Mouse (Mus musculus) macrophage (primary cell): ENCODE data around the gene Acvr1b. TPM values are rescaled to one million over a fixed set of nuclear protein-coding genes. Genes with fewer than 3 reads are reported as not detected.

Experiments
- H3K27ac ChIP-seq: fragments of 350-480 bp; formaldehyde crosslinking; 2 replicates; pipeline ENCODE4 v1.9.0; 2021
- H3K36me3 ChIP-seq: fragments of 350-480 bp; formaldehyde crosslinking; 2 replicates; pipeline ENCODE4 v1.9.0; 2021; ENCODE audit errors: inconsistent target
- H3K4me3 ChIP-seq: fragments of 350-480 bp; formaldehyde crosslinking; 2 replicates; pipeline ENCODE4 v1.9.0; 2021; ENCODE audit errors: inconsistent target
- H3K79me2 ChIP-seq: fragments of 350-480 bp; formaldehyde crosslinking; 2 replicates; pipeline ENCODE4 v1.9.0; 2021; ENCODE audit errors: inconsistent target
- WGBS: methylation state at CpG from one replicate; pipeline ENCODE4 v1.1.7; 2026; ENCODE audit warnings: inconsistent platforms; ENCODE audit not compliant: missing documents; 5-methylcytosine and 5-hydroxymethylcytosine counted together
- polyA plus RNA-seq: library from polyadenylated mRNA; stranded (reverse); fragments of 250-400 nt; gene quantifications from 3 replicates; pipeline ENCODE4 v1.2.4, GENCODE M21; 2018; ENCODE audit warnings: inconsistent platforms

Gene Acvr1b
- polyA plus RNA-seq, 1 experiment from 2014 or later = 13.7 TPM

GRCm38 (mm10) chr15:101160128-101160527, 13.7 kb upstream of the Acvr1b start:
- no peaks in the 10 kb centered on the region for H3K36me3 ChIP-seq
- H3K27ac ChIP-seq = peak overlapping the region; percentile 66
- 25% methylated on average over 1 of the region's 1 CpGs for WGBS
- H3K4me3 ChIP-seq = no peak overlapping the region
- H3K79me2 ChIP-seq = no peaks in the 10 kb centered on the region

GRCm38 (mm10) chr15:101160591-101160990, 13.3 kb upstream of the Acvr1b start:
- WGBS = 64% methylated on average over 7 of the region's 7 CpGs
- H3K79me2 ChIP-seq = no peaks in the 10 kb centered on the region
- no peak overlapping the region for H3K4me3 ChIP-seq
- no peaks in the 10 kb centered on the region for H3K36me3 ChIP-seq
- H3K27ac ChIP-seq = no peak overlapping the region

DNA sequence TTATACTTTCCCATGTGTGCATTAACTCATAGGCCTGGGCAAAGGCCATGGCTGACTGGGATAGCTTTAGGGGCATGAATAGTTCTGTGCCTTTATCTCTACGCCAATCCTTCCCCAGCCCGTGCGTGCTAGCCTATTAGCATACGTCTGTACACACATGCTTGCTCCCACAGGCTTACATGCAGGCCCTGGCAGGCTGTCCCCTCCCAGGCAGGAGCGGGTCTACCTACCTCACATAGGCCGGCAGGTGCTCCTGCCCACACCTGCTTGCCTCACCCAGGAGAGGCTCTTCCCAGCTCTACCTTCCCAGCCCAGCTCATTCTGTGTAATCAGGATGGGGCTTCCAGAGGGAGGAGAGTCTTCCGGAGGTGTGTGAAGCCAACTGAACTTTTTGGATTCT, 12.3 kb upstream of the Acvr1b start:
- H3K79me2 ChIP-seq = no peaks in the 10 kb centered on the region
- no peaks in the 10 kb centered on the region for H3K36me3 ChIP-seq
- WGBS = 97% methylated on average over 7 of the region's 7 CpGs
- H3K27ac ChIP-seq = no peak overlapping the region
- H3K4me3 ChIP-seq = no peak overlapping the region

DNA sequence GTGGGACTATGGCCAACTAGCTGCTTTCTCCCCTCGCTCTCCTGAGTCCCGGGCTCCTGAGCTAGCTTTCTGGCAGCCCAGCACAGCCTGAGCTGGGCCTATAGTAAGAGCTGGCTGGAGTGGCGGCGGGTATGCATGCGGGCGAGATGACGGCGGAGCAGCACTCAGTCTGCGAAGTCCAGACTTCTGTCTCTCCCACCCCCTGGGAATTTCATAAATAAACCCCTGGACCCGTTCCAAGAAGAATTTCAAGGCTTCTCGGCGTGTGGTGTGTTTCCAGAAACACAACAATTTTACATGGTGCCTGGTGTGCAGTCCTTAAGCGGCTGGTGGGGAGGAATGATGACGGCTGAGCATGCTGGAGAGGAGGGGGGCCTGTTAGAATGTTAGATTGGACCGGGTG, 10.8 kb upstream of the Acvr1b start:
- Histone ChIP-seq H3K4me3 (no peak overlapping the region), H3K27ac (no peak overlapping the region), H3K79me2 (no peaks in the 10 kb centered on the region), H3K36me3 (no peaks in the 10 kb centered on the region)
- WGBS = 95% methylated on average over 15 of the region's 15 CpGs

- 90% methylated on average over 5 of the region's 5 CpGs for WGBS
- Histone ChIP-seq H3K36me3 (no peaks in the 10 kb centered on the region), H3K4me3 (no peak overlapping the region), H3K79me2 (no peaks in the 10 kb centered on the region), H3K27ac (no peak overlapping the region)
These were observed 10.0 kb upstream of the Acvr1b start for GRCm38 (mm10) chr15:101163854-101164253.

DNA sequence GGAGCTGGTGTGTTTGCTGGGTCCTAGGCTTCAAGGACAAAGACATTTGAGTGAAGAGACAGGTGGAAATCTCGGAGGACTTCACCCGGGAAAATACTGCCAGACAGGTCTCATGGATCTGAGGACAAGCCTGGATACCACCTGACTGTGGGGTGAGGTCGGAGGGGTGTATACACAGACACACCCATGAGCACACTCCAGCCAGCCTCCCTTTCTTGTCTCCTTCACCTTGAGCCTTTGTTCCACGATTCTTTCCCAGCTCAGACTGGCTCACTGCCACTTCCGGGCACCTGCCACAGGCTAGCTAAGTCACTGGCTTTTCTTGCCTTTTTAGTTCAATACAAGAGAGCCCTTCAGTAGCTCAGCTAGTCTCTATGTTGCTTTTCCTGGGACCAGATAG, 9.6 kb upstream of the Acvr1b start:
- no peaks in the 10 kb centered on the region for H3K79me2 ChIP-seq
- H3K4me3 ChIP-seq = no peak overlapping the region
- H3K36me3 ChIP-seq = no peaks in the 10 kb centered on the region
- H3K27ac ChIP-seq = no peak overlapping the region
- 90% methylated on average over 5 of the region's 5 CpGs for WGBS

GRCm38 (mm10) chr15:101165658-101166437, 8.0 kb upstream of the Acvr1b start:
- Histone ChIP-seq H3K27ac (no peak overlapping the region), H3K79me2 (no peaks in the 10 kb centered on the region), H3K36me3 (no peaks in the 10 kb centered on the region), H3K4me3 (no peak overlapping the region)
- WGBS = 63% methylated on average over 16 of the region's 16 CpGs

GRCm38 (mm10) chr15:101167553-101167952, 6.3 kb upstream of the Acvr1b start:
- 85% methylated on average over 7 of the region's 11 CpGs for WGBS

DNA sequence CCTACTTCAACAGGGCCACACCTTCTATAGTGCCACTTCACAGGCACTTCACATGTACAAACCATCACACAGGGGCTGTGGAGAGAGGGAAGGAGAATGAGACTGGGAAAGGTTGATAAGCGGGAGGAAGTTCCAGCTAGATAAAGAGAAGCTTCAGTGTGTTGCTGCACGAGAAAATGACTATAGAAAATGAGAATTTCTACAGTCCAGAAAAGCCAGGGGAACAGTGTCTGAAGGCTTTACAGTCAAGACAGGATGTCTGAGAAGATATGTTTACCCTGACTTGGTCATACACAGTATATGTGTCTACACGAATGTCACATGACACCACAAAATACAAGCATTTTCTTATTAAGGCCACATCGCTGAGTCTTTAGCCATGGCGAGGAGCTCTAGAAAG, 4.0 kb upstream of the Acvr1b start:
- no peak overlapping the region for H3K4me3 ChIP-seq
- WGBS = 84% methylated on average over 5 of the region's 5 CpGs
- H3K36me3 ChIP-seq = no peaks in the 10 kb centered on the region
- no peak overlapping the region for H3K27ac ChIP-seq
- peaks cover 7% of the 10 kb centered on the region for H3K79me2 ChIP-seq

More at GRCm38 (mm10) chr15:101167553-101167952, 6.3 kb upstream of the Acvr1b start:
- H3K79me2 ChIP-seq = no peaks in the 10 kb centered on the region
- H3K36me3 ChIP-seq = no peaks in the 10 kb centered on the region
- H3K4me3 ChIP-seq = no peak overlapping the region
- no peak overlapping the region for H3K27ac ChIP-seq

GRCm38 (mm10) chr15:101170413-101170980, 3.4 kb upstream of the Acvr1b start:
- Histone ChIP-seq H3K36me3 (no peaks in the 10 kb centered on the region), H3K27ac (no peak overlapping the region), H3K79me2 (peaks cover 13% of the 10 kb centered on the region), H3K4me3 (no peak overlapping the region)
- 96% methylated on average over 10 of the region's 10 CpGs for WGBS

GRCm38 (mm10) chr15:101171272-101171671, 2.6 kb upstream of the Acvr1b start:
- WGBS = 94% methylated on average over 4 of the region's 4 CpGs
- H3K27ac ChIP-seq = no peak overlapping the region
- no peak overlapping the region for H3K4me3 ChIP-seq
- no peaks in the 10 kb centered on the region for H3K36me3 ChIP-seq
- peaks cover 21% of the 10 kb centered on the region for H3K79me2 ChIP-seq

- Histone ChIP-seq H3K79me2 (peaks cover 28% of the 10 kb centered on the region), H3K36me3 (no peaks in the 10 kb centered on the region), H3K4me3 (no peak overlapping the region), H3K27ac (no peak overlapping the region)
- 100% methylated on average over 2 of the region's 2 CpGs for WGBS
These were observed 1.9 kb upstream of the Acvr1b start for GRCm38 (mm10) chr15:101172016-101172415.

DNA sequence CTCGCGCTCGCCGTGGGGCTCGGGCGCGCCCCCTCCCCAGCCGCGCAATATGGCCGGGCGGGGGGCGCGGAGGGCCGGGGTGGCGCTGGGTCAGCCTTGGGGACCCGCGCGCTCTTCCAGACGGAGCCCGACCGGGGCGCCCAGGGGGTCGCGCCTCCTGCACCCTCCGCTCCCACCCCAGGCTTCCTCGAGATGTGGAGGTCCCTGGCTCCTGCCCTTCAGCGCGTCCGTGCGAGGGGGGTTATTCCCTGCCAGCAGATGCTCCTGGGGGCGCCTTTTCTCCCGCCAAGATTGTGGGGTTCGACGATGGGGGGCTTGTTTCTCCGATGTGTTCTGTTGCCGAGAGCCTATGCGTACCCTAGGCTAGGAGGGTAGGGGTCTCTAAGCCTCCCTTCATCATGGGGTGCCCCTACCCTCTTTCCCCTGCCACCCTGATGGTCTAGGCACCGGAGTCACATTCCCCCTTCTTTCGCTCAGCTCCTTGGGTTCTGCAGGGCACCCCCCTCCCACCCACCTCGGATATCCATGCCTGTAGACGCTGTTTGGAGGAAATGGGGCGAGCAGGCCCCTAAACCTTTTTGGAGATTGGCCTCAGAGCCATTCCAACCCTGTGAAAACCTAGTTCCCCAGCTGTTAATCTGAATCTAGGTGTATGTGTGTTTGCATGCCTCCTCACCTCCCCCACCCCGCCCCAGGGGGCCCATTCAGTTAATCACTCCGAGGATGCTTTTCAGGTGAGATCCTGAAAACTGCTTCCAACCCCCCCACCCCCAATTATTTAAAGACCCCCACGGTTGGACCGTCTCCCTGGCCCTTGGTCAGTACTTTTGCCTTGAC, 645 bp downstream of the Acvr1b start:
- no peaks in the 10 kb centered on the region for H3K36me3 ChIP-seq
- 0 out of 2 replicates have a peak overlapping the region, but pooled peaks have one; percentile 17 for H3K27ac ChIP-seq
- peak overlapping the region; percentile 69 for H3K4me3 ChIP-seq
- 1% methylated on average over 44 of the region's 46 CpGs for WGBS
- H3K79me2 ChIP-seq = peaks cover 53% of the 10 kb centered on the region

DNA sequence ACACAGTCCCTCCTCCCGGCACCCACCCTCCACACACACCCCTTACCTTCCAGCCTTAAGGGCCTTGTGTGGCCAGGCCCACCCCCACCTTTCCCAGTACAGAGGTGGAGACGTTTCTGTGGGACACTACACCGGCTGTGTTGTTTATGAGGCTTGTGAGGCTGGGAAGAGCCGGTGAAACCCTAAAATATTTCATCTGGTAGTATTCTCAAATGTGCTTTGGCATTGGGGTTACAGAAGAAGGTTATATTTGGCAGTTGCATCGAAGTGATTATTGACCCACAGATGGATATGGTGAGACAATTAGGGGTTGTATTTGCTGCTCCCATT, 1.2 kb downstream of the Acvr1b start:
- Histone ChIP-seq H3K79me2 (peaks cover 59% of the 10 kb centered on the region), H3K27ac (no peak overlapping the region), H3K36me3 (no peaks in the 10 kb centered on the region), H3K4me3 (peak overlapping the region; percentile 69)
- WGBS = 18% methylated on average over 5 of the region's 5 CpGs
